Mouse (Mus musculus): Measurements from ENCODE around the gene Irgc1. TPM values are rescaled to one million over a fixed set of nuclear protein-coding genes. Genes with fewer than 3 reads are reported as not detected.

The Irgc1 gene
- polyA plus RNA-seq, 2 experiments: not detected

GRCm38 (mm10) chr7:24478911-24479310 is 26.8 kb upstream of the Irgc1 start:
- Histone ChIP-seq H3K4me1 (replicated peaks; ENCODE audit: control insufficient read depth in 2 of 2, insufficient read depth in 2 of 2, low read length in 1 of 2) (peaks cover 0 to 2% of the 10 kb centered on the region in 2 experiments; a peak in 1 of 4 replicates), H3K27me3 (ENCODE audit: control insufficient read depth, insufficient read depth, low read length) (peaks cover 35% of the 10 kb centered on the region), H3K9ac (replicated peaks) (no peak overlapping the region), H3K36me3 (replicated peaks; ENCODE audit: control insufficient read depth, insufficient read depth, low read depth) (no peaks in the 10 kb centered on the region), H3K4me3 (ENCODE audit: insufficient read depth in 1 of 2, low read depth in 2 of 2, low read length in 2 of 2) (no peak overlapping the region), H3K9me3 (ENCODE audit: control insufficient read depth, low read length) (no peaks in the 10 kb centered on the region; the same call in 1 of the 2 replicates), H3K4me2 (ENCODE audit: low read depth) (no peak overlapping the region), H3K27ac (no peak overlapping the region)
- TF ChIP-seq EP300 (IDR thresholded peaks at IDR 0.05; ENCODE audit: low read depth): no peak
- no peak for TF ChIP-seq CTCF (IDR thresholded peaks at IDR 0.05; ENCODE audit: low read depth)
- 62% methylated on average over 5 of the region's 5 CpGs for WGBS (ENCODE audit: insufficient replicate concordance)
- DNase-seq (ENCODE audit: low read depth in 3 of 3, low spot score in 3 of 3) (no peak), ATAC-seq (ENCODE audit: insufficient read depth) (no peak)

GRCm38 (mm10) chr7:24476856-24477255 is 24.8 kb upstream of the Irgc1 start:
- TF ChIP-seq CTCF (IDR thresholded peaks at IDR 0.05; ENCODE audit: low read depth): no peak
- TF ChIP-seq EP300 (IDR thresholded peaks at IDR 0.05; ENCODE audit: low read depth): no peak
- peaks cover 16% of the 10 kb centered on the region for H3K27me3 ChIP-seq (ENCODE audit: control insufficient read depth, insufficient read depth, low read length)
- H3K9me3 ChIP-seq (ENCODE audit: control insufficient read depth, low read length): no peaks in the 10 kb centered on the region; the same call in 1 of the 2 replicates
- peaks cover 0 to 2% of the 10 kb centered on the region in 2 experiments; a peak in 1 of 4 replicates for H3K4me1 ChIP-seq (replicated peaks; ENCODE audit: control insufficient read depth in 2 of 2, insufficient read depth in 2 of 2, low read length in 1 of 2)
- no peak overlapping the region for H3K9ac ChIP-seq (replicated peaks)
- no peak for DNase-seq (ENCODE audit: low read depth in 3 of 3, low spot score in 3 of 3)
- ATAC-seq (ENCODE audit: insufficient read depth): no peak
- H3K4me3 ChIP-seq (ENCODE audit: insufficient read depth in 1 of 2, low read depth in 2 of 2, low read length in 2 of 2): no peak overlapping the region
- H3K4me2 ChIP-seq (ENCODE audit: low read depth): no peak overlapping the region
- no peak overlapping the region for H3K27ac ChIP-seq
- 81% methylated on average over 7 of the region's 7 CpGs for whole genome bisulfite sequencing (ENCODE audit: insufficient replicate concordance)
- H3K36me3 ChIP-seq (replicated peaks; ENCODE audit: control insufficient read depth, insufficient read depth, low read depth): no peaks in the 10 kb centered on the region

GRCm38 (mm10) chr7:24476338-24476737 is 24.2 kb upstream of the Irgc1 start:
- ATAC-seq (ENCODE audit: insufficient read depth) (no peak), DNase-seq (ENCODE audit: low read depth in 3 of 3, low spot score in 3 of 3) (no peak)
- Histone ChIP-seq H3K4me2 (ENCODE audit: low read depth) (no peak overlapping the region), H3K27me3 (ENCODE audit: control insufficient read depth, insufficient read depth, low read length) (peaks cover 11% of the 10 kb centered on the region), H3K27ac (no peak overlapping the region), H3K4me1 (replicated peaks; ENCODE audit: control insufficient read depth in 2 of 2, insufficient read depth in 2 of 2, low read length in 1 of 2) (no peaks in the 10 kb centered on the region), H3K4me3 (ENCODE audit: insufficient read depth in 1 of 2, low read depth in 2 of 2, low read length in 2 of 2) (no peak overlapping the region), H3K36me3 (replicated peaks; ENCODE audit: control insufficient read depth, insufficient read depth, low read depth) (no peaks in the 10 kb centered on the region), H3K9me3 (ENCODE audit: control insufficient read depth, low read length) (no peaks in the 10 kb centered on the region; the same call in 1 of the 2 replicates), H3K9ac (replicated peaks) (no peak overlapping the region)
- no peak for TF ChIP-seq EP300 (IDR thresholded peaks at IDR 0.05; ENCODE audit: low read depth)
- TF ChIP-seq CTCF (IDR thresholded peaks at IDR 0.05; ENCODE audit: low read depth): no peak
- WGBS (ENCODE audit: insufficient replicate concordance): 60% methylated on average over 8 of the region's 8 CpGs

- no peak overlapping the region for H3K4me2 ChIP-seq (ENCODE audit: low read depth)
- no peak overlapping the region for H3K4me3 ChIP-seq (ENCODE audit: insufficient read depth in 1 of 2, low read depth in 2 of 2, low read length in 2 of 2)
- H3K27me3 ChIP-seq (ENCODE audit: control insufficient read depth, insufficient read depth, low read length): no peaks in the 10 kb centered on the region; the same call in 1 of the 2 replicates
- H3K36me3 ChIP-seq (replicated peaks; ENCODE audit: control insufficient read depth, insufficient read depth, low read depth): no peaks in the 10 kb centered on the region
- H3K9ac ChIP-seq (replicated peaks): no peak overlapping the region
- no peak overlapping the region for H3K27ac ChIP-seq
- no peaks in the 10 kb centered on the region for H3K4me1 ChIP-seq (replicated peaks; ENCODE audit: control insufficient read depth in 2 of 2, insufficient read depth in 2 of 2, low read length in 1 of 2)
- no peak for DNase-seq (ENCODE audit: low read depth in 3 of 3, low spot score in 3 of 3)
- 67% methylated on average over 21 of the region's 21 CpGs for WGBS (ENCODE audit: insufficient replicate concordance)
- no peaks in the 10 kb centered on the region; the same call in 1 of the 2 replicates for H3K9me3 ChIP-seq (ENCODE audit: control insufficient read depth, low read length)
- TF ChIP-seq EP300 (IDR thresholded peaks at IDR 0.05; ENCODE audit: low read depth) (no peak), CTCF (IDR thresholded peaks at IDR 0.05; ENCODE audit: low read depth) (0 out of 2 replicates have a peak, but pooled peaks have one; percentile 30)
- no peak for ATAC-seq (ENCODE audit: insufficient read depth)
These were observed 22.9 kb upstream of the Irgc1 start for GRCm38 (mm10) chr7:24474811-24475506.

GRCm38 (mm10) chr7:24473913-24474529 is 21.9 kb upstream of the Irgc1 start:
- H3K36me3 ChIP-seq (replicated peaks; ENCODE audit: control insufficient read depth, insufficient read depth, low read depth): no peaks in the 10 kb centered on the region
- H3K27me3 ChIP-seq (ENCODE audit: control insufficient read depth, insufficient read depth, low read length): no peaks in the 10 kb centered on the region
- 51% methylated on average over 10 of the region's 10 CpGs for WGBS (ENCODE audit: insufficient replicate concordance)
- H3K9me3 ChIP-seq (ENCODE audit: control insufficient read depth, low read length): no peaks in the 10 kb centered on the region; the same call in 1 of the 2 replicates
- H3K4me3 ChIP-seq (ENCODE audit: insufficient read depth in 1 of 2, low read depth in 2 of 2, low read length in 2 of 2): no peak overlapping the region
- ATAC-seq (ENCODE audit: insufficient read depth) (no peak), DNase-seq (ENCODE audit: low read depth in 3 of 3, low spot score in 3 of 3) (no peak)
- no peak overlapping the region for H3K27ac ChIP-seq
- H3K4me1 ChIP-seq (replicated peaks; ENCODE audit: control insufficient read depth in 2 of 2, insufficient read depth in 2 of 2, low read length in 1 of 2): no peaks in the 10 kb centered on the region
- peak; percentile 92 for TF ChIP-seq CTCF (IDR thresholded peaks at IDR 0.05; ENCODE audit: low read depth)
- TF ChIP-seq EP300 (IDR thresholded peaks at IDR 0.05; ENCODE audit: low read depth): no peak
- H3K9ac ChIP-seq (replicated peaks): no peak overlapping the region
- no peak overlapping the region for H3K4me2 ChIP-seq (ENCODE audit: low read depth)

Data from liver, embryonic 14.5 days (tissue).